Mouse (Mus musculus) myocyte (in vitro differentiated cells): ENCODE measurements around the gene Trim62. TPM values are rescaled to one million over a fixed set of nuclear protein-coding genes. Genes with fewer than 3 reads are reported as not detected.
A peak's percentile ranks its signal among the peaks of the same experiment; 100 is the strongest.

Experiments used
- H3K27me3 ChIP-seq: one replicate; pipeline ENCODE4 v1.6.1; 2011; ENCODE audit not compliant: control insufficient read depth, insufficient read depth, insufficient read length
- H3K36me3 ChIP-seq: one replicate; pipeline ENCODE4 v1.6.1; 2011; ENCODE audit not compliant: control insufficient read depth, insufficient read depth
- H3K4me2 ChIP-seq: one replicate; pipeline ENCODE4 v1.6.1; 2011; ENCODE audit warnings: low read depth, control low read depth
- H3K4me3 ChIP-seq: one replicate; pipeline ENCODE4 v1.5.1; 2011; ENCODE audit warnings: mild to moderate bottlenecking, control low read depth, moderate library complexity
- H3K79me2 ChIP-seq: one replicate; pipeline ENCODE4 v1.6.1; 2011; ENCODE audit not compliant: control insufficient read depth, insufficient read depth
- H3ac ChIP-seq: one replicate; pipeline ENCODE4 v1.6.1; 2011; ENCODE audit not compliant: control insufficient read depth, insufficient read length
- CEBPB ChIP-seq: IDR thresholded peaks from 2 replicates; pipeline ENCODE4 v1.6.1; 2011; ENCODE audit warnings: mild to moderate bottlenecking, moderate library complexity; ENCODE audit not compliant: poor library complexity, insufficient read depth, severe bottlenecking
- E2F4 ChIP-seq: IDR thresholded peaks from one replicate; pipeline ENCODE4 v1.6.1; 2011; ENCODE audit warnings: mild to moderate bottlenecking, control low read depth, moderate library complexity; ENCODE audit not compliant: insufficient read depth
- MAX ChIP-seq: IDR thresholded peaks from one replicate; pipeline ENCODE4 v1.6.1; 2011; ENCODE audit warnings: low read depth, mild to moderate bottlenecking, control low read depth
- MYOD1 ChIP-seq, 3 experiments: IDR thresholded peaks; one replicate each; pipeline ENCODE4 v1.6.1; 2011; ENCODE audit warnings: control low read depth in 2 of 3, low read depth in 2 of 3, mild to moderate bottlenecking in 2 of 3, moderate library complexity in 1 of 3; ENCODE audit not compliant: insufficient read length in 2 of 3, control insufficient read depth in 1 of 3
- MYOG ChIP-seq, 3 experiments: IDR thresholded peaks; one replicate each; pipeline ENCODE4 v1.6.1; 2011; ENCODE audit warnings: control low read depth in 2 of 3, low read depth in 2 of 3, mild to moderate bottlenecking in 2 of 3; ENCODE audit not compliant: insufficient read length in 2 of 3, control insufficient read depth in 1 of 3, insufficient read depth in 1 of 3
- POLR2A ChIP-seq: IDR thresholded peaks from one replicate; pipeline ENCODE4 v1.6.1; 2011; ENCODE audit warnings: low read depth, mild to moderate bottlenecking, control low read depth, moderate library complexity; ENCODE audit not compliant: insufficient read length
- POLR2AphosphoS2 ChIP-seq: IDR thresholded peaks from one replicate; pipeline ENCODE4 v1.6.1; 2011; ENCODE audit warnings: low read depth, control low read depth; ENCODE audit not compliant: insufficient read length
- REST ChIP-seq: IDR thresholded peaks from one replicate; pipeline ENCODE4 v1.6.1; 2011; ENCODE audit warnings: mild to moderate bottlenecking, control low read depth, moderate library complexity; ENCODE audit not compliant: insufficient read depth, insufficient read length
- SRF ChIP-seq: IDR thresholded peaks from one replicate; pipeline ENCODE4 v1.6.1; 2011; ENCODE audit warnings: low read depth; ENCODE audit not compliant: control insufficient read depth, insufficient read length
- TCF12 ChIP-seq: IDR thresholded peaks from one replicate; pipeline ENCODE4 v1.6.1; 2011; ENCODE audit warnings: mild to moderate bottlenecking, control low read depth; ENCODE audit not compliant: poor library complexity, insufficient read depth, severe bottlenecking
- TCF3 ChIP-seq: IDR thresholded peaks from one replicate; pipeline ENCODE4 v1.6.1; 2011; ENCODE audit warnings: low read depth, control low read depth; ENCODE audit not compliant: insufficient read length
- USF1 ChIP-seq: IDR thresholded peaks from one replicate; pipeline ENCODE4 v1.6.1; 2011; ENCODE audit warnings: low read depth, mild to moderate bottlenecking, control low read depth, moderate library complexity
- polyA plus RNA-seq: library from polyadenylated mRNA; unstranded; fragments of >200 nt; fragmentation: generic; extraction: Trizol; gene quantifications from one replicate; pipeline ENCODE4 v1.2.1, GENCODE M21; 2012; ENCODE audit warnings: missing spikeins

Gene Trim62
- polyA plus RNA-seq, 1 experiment, result 0.65 TPM

DNA sequence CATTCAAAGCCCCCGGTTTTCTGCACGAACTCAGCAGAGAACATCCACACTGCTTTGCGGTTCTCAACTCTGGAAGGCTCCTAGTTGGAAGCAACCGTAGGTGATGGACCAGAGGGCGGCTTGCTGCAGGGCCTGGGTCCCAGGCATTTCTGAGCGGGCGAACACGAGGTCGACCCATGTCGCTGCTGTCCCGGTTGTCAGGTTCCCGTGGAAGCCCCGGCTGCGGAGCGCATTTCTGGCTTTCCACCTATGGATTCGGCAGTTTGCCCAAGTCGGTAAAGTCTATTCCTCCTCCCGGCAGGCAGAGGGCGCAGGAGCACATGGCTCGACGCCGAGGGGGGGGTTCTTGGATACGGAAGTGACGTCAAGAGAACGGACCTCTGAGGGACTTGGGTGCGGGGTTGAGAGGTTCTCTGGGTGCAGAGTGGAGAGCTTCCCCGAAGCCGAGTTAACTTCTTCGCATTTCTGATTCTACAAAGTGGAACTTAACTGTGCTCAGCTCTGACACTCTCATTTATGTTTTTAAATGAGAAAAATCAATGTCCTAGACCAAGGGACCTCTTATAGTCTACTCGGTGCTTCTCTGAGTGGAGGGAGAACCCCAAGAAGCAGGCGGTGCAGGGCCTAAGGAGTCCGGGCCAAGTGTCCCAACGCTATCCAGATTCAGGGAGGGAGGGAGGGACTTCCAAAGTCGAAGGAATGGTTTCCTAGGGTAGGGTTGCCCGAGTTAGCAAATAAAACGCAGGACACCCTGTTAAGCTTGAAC, 41.6 kb downstream of the Trim62 start:
- Histone ChIP-seq H3K27me3 (peaks cover 18% of the 10 kb centered on the region), H3ac (no peak overlapping the region), H3K79me2 (no peaks in the 10 kb centered on the region), H3K4me3 (peak overlapping the region; percentile 16), H3K36me3 (no peaks in the 10 kb centered on the region), H3K4me2 (peak overlapping the region; percentile 82)
- peak; percentile 11 for TF ChIP-seq POLR2AphosphoS2
- TF ChIP-seq TCF3, result no peak
- TF ChIP-seq POLR2A, result peak; percentile 46

DNA sequence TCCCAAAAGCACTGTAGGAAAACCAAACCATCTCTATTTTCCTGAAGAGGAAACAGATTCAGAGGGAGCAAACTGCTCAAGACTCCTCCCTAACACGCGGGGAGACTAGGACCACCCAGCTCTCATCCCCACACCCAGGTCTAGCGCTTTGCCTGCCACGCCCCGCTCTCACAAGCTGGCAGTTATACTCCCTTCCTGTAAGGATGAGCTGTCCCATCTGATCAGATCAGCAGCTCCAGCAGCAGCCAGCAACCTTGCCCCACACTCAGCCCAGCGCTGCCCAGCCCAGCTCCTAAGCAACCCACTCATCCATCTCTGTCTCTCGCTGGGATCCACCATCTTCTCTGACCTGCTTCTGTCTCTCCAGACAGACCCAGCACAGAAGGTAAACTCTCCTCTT, 49.4 kb downstream of the Trim62 start:
- no peaks in the 10 kb centered on the region for H3K36me3 ChIP-seq
- H3K79me2 ChIP-seq, result no peaks in the 10 kb centered on the region
- no peak overlapping the region for H3K4me2 ChIP-seq
- TF ChIP-seq CEBPB (no peak), REST (no peak), POLR2A (no peak)
- no peak overlapping the region for H3ac ChIP-seq
- no peak overlapping the region for H3K4me3 ChIP-seq
- no peaks in the 10 kb centered on the region for H3K27me3 ChIP-seq

DNA sequence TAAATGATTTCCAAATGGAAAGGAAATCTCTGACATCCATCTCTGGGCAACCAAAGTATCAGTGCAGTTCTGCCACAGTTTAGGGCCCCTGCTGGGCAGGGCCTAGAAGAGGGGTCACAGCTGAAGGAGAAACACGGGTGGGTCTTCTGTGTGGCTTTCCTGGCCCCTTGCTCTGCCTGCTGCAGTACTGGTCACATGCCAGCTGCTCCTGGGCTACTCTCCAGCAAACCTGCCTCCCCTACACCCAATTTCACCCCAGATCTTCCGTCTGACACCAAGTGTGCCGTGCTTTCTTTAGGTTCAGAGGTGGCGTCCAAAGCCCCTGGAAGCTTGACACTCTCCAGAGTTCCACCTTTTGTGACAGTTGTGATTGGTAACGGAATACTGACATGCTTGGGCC, 52.2 kb downstream of the Trim62 start:
- no peak overlapping the region for H3K4me3 ChIP-seq
- H3K79me2 ChIP-seq, result no peaks in the 10 kb centered on the region
- no peaks in the 10 kb centered on the region for H3K27me3 ChIP-seq
- no peaks in the 10 kb centered on the region for H3K36me3 ChIP-seq
- TF ChIP-seq CEBPB (no peak), SRF (no peak), REST (no peak), MYOD1 (IDR thresholded peaks at IDR 0.05; ENCODE audit: control insufficient read depth in 1 of 3, insufficient read length in 2 of 3, low read depth in 2 of 3) (no peak), TCF3 (no peak), TCF12 (no peak), POLR2A (no peak), MYOG (IDR thresholded peaks at IDR 0.05; ENCODE audit: control insufficient read depth in 1 of 3, insufficient read depth in 1 of 3, insufficient read length in 2 of 3, low read depth in 2 of 3) (no peak), USF1 (no peak), MAX (no peak), POLR2AphosphoS2 (no peak), E2F4 (no peak)
- no peak overlapping the region for H3K4me2 ChIP-seq
- no peak overlapping the region for H3ac ChIP-seq

DNA sequence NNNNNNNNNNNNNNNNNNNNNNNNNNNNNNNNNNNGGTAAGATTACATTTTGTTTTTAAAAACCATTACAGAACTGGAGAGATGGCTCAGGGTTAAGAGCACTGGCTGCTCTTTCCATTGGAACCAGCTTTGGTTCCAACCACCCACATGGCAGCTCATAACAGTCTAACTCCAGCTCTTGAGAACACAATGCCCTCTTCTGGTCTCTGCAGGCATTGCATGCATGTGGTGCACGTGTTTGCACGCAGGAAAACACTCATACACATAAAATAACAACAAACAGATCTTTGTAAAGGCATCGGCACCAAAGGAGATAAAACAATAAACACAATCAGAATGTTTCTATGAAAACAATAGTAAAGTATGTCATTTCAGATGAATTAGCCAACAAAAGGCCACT, 59.0 kb downstream of the Trim62 start:
- Histone ChIP-seq H3K79me2 (no peaks in the 10 kb centered on the region), H3K4me2 (no peak overlapping the region), H3K4me3 (no peak overlapping the region), H3K27me3 (no peaks in the 10 kb centered on the region), H3K36me3 (no peaks in the 10 kb centered on the region), H3ac (no peak overlapping the region)
- TF ChIP-seq MYOD1 (IDR thresholded peaks at IDR 0.05; ENCODE audit: control insufficient read depth in 1 of 3, insufficient read length in 2 of 3, low read depth in 2 of 3), result no peak
- no peak for TF ChIP-seq POLR2AphosphoS2
- no peak for TF ChIP-seq CEBPB
- no peak for TF ChIP-seq E2F4
- TF ChIP-seq TCF3, result no peak
- no peak for TF ChIP-seq MAX
- TF ChIP-seq POLR2A, result no peak
- no peak for TF ChIP-seq SRF
- no peak for TF ChIP-seq MYOG (IDR thresholded peaks at IDR 0.05; ENCODE audit: control insufficient read depth in 1 of 3, insufficient read depth in 1 of 3, insufficient read length in 2 of 3, low read depth in 2 of 3)
- no peak for TF ChIP-seq REST
- TF ChIP-seq TCF12, result no peak
- no peak for TF ChIP-seq USF1

DNA sequence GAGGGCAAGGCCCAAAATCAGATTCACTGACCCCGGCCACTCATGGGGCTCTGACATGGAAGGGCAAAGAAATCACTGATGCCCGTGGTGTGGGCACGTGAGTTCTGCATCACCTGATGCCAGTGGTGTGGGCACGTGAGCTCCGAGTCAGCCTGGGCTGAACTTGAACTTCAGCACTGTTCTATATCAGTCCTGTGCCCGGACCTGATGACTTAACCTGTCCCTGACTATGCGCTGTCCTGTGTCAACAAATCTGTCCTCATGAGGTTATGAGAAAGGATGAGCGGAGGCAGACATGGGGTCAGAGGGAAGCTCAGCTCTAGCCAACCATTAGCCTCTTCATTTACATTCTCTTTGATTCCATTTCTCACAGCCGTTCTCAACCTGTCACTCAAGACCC, 63.4 kb downstream of the Trim62 start:
- Histone ChIP-seq H3K4me3 (no peak overlapping the region), H3ac (no peak overlapping the region), H3K79me2 (no peaks in the 10 kb centered on the region), H3K4me2 (no peak overlapping the region), H3K36me3 (no peaks in the 10 kb centered on the region), H3K27me3 (no peaks in the 10 kb centered on the region)
- TF ChIP-seq REST (no peak), MAX (no peak), E2F4 (no peak), USF1 (no peak), TCF12 (no peak), POLR2AphosphoS2 (no peak), SRF (no peak), TCF3 (no peak)
